Mouse (Mus musculus) heart, embryonic 13.5 days (tissue): ENCODE results near the gene Tex38. TPM values are rescaled to one million over a fixed set of nuclear protein-coding genes. Genes with fewer than 3 reads are reported as not detected.

ENCODE experiments used
- ATAC-seq: fragments of 200-750 bp; cut with Nextera tagmentation; 2 replicates; pipeline ENCODE4 v1.8.0; 2017; ENCODE audit warnings: moderate TSS enrichment; ENCODE audit not compliant: insufficient number of reproducible peaks, low FRiP score, low TSS enrichment; ENCODE audit errors: extremely low read depth
- H3K27ac ChIP-seq: fragments of 300-500 bp; sonication (generic); replicated peaks from 2 replicates; pipeline ENCODE4 v1.5.1; 2015; ENCODE audit warnings: moderate library complexity, mild to moderate bottlenecking, inconsistent platforms
- H3K27me3 ChIP-seq: fragments of 300-500 bp; sonication (generic); replicated peaks from 2 replicates; pipeline ENCODE4 v1.6.1; 2015; ENCODE audit warnings: mild to moderate bottlenecking, inconsistent platforms
- H3K36me3 ChIP-seq: fragments of 300-500 bp; sonication (generic); 2 replicates; pipeline ENCODE4 v1.6.1; 2015; ENCODE audit warnings: mild to moderate bottlenecking, inconsistent platforms
- H3K4me1 ChIP-seq: fragments of 300-500 bp; sonication (generic); 2 replicates; pipeline ENCODE4 v1.6.1; 2015; ENCODE audit warnings: inconsistent platforms
- H3K4me2 ChIP-seq: fragments of 300-500 bp; sonication (generic); 2 replicates; pipeline ENCODE4 v1.6.1; 2015; ENCODE audit warnings: inconsistent platforms, mild to moderate bottlenecking, moderate library complexity
- H3K4me3 ChIP-seq: fragments of 300-500 bp; sonication (generic); 2 replicates; pipeline ENCODE4 v1.5.1; 2015; ENCODE audit warnings: moderate library complexity, mild to moderate bottlenecking, inconsistent platforms
- H3K9ac ChIP-seq: fragments of 300-500 bp; sonication (generic); 2 replicates; pipeline ENCODE4 v1.6.1; 2015; ENCODE audit warnings: inconsistent platforms, mild to moderate bottlenecking, moderate library complexity
- H3K9me3 ChIP-seq: fragments of 300-500 bp; sonication (generic); 2 replicates; pipeline ENCODE4 v1.6.1; 2016; ENCODE audit warnings: inconsistent platforms
- WGBS: fragments of 180-500 bp; shearing (Covaris S2); methylation state at CpG from one replicate; pipeline ENCODE4 v1.1.7; 2015; ENCODE audit warnings: mixed read lengths; 5-methylcytosine and 5-hydroxymethylcytosine counted together
- polyA plus RNA-seq: library from polyadenylated mRNA; unstranded; fragments of >200 nt; fragmentation: Nextera tagmentation; extraction: Ambion mirVana; gene quantifications from 2 replicates; pipeline ENCODE4 v1.2.1, GENCODE M21; 2015

Tex38 gene
- polyA plus RNA-seq, 1 experiment from 2014 or later = 0.19 TPM

- 88% methylated on average over 5 of the region's 5 CpGs for WGBS
- Histone ChIP-seq H3K4me2 (no peak overlapping the region), H3K9ac (no peak overlapping the region), H3K36me3 (peaks cover 58% of the 10 kb centered on the region), H3K4me1 (no peaks in the 10 kb centered on the region), H3K27me3 (no peaks in the 10 kb centered on the region), H3K4me3 (no peak overlapping the region), H3K9me3 (no peaks in the 10 kb centered on the region), H3K27ac (no peak overlapping the region)
- ATAC-seq = no peak
Observed at GRCm38 (mm10) chr4:115815606-115816005, 34.8 kb upstream of the Tex38 start.

GRCm38 (mm10) chr4:115812326-115812725 is 31.5 kb upstream of the Tex38 start:
- ATAC-seq = no peak
- Histone ChIP-seq H3K9me3 (no peaks in the 10 kb centered on the region), H3K4me1 (no peaks in the 10 kb centered on the region), H3K27me3 (no peaks in the 10 kb centered on the region), H3K4me2 (no peak overlapping the region), H3K9ac (no peak overlapping the region), H3K4me3 (no peak overlapping the region), H3K36me3 (peaks cover 58% of the 10 kb centered on the region), H3K27ac (no peak overlapping the region)
- 84% methylated on average over 4 of the region's 4 CpGs for WGBS

- Histone ChIP-seq H3K9me3 (no peaks in the 10 kb centered on the region), H3K4me1 (no peaks in the 10 kb centered on the region), H3K4me3 (no peak overlapping the region), H3K4me2 (no peak overlapping the region), H3K36me3 (peaks cover 83% of the 10 kb centered on the region), H3K9ac (no peak overlapping the region), H3K27me3 (no peaks in the 10 kb centered on the region), H3K27ac (no peak overlapping the region)
- WGBS = 81% methylated on average over 3 of the region's 3 CpGs
- ATAC-seq = no peak
Observed at GRCm38 (mm10) chr4:115799981-115800380, 19.2 kb upstream of the Tex38 start.

GRCm38 (mm10) chr4:115795360-115795759 is 14.5 kb upstream of the Tex38 start:
- Histone ChIP-seq H3K36me3 (peaks cover 90% of the 10 kb centered on the region), H3K9me3 (no peaks in the 10 kb centered on the region), H3K4me2 (no peak overlapping the region), H3K27ac (no peak overlapping the region), H3K9ac (no peak overlapping the region), H3K4me3 (no peak overlapping the region), H3K4me1 (no peaks in the 10 kb centered on the region), H3K27me3 (no peaks in the 10 kb centered on the region)
- ATAC-seq = no peak
- 89% methylated on average over 3 of the region's 3 CpGs for WGBS

GRCm38 (mm10) chr4:115790864-115791263 is 10.0 kb upstream of the Tex38 start:
- no peak overlapping the region for H3K4me3 ChIP-seq
- H3K36me3 ChIP-seq = peaks cover 82% of the 10 kb centered on the region
- no peaks in the 10 kb centered on the region for H3K9me3 ChIP-seq
- H3K9ac ChIP-seq = no peak overlapping the region
- H3K27ac ChIP-seq = no peak overlapping the region
- H3K27me3 ChIP-seq = no peaks in the 10 kb centered on the region
- 71% methylated on average over 3 of the region's 3 CpGs for WGBS
- H3K4me2 ChIP-seq = no peak overlapping the region
- no peak for ATAC-seq
- H3K4me1 ChIP-seq = peaks cover 9% of the 10 kb centered on the region

GRCm38 (mm10) chr4:115785511-115786034 is 4.8 kb upstream of the Tex38 start:
- ATAC-seq = no peak

GRCm38 (mm10) chr4:115784769-115785510 is 4.1 kb upstream of the Tex38 start, which contains the start of gene Atpaf1:
Atpaf1 (plus strand) TSS chr4:115784812.
- Histone ChIP-seq H3K36me3 (peaks cover 32% of the 10 kb centered on the region), H3K9me3 (no peaks in the 10 kb centered on the region), H3K4me3 (peak within 1 kb of the TSS; percentile 84), H3K4me1 (peaks cover 31% of the 10 kb centered on the region), H3K9ac (peak within 1 kb of the TSS; percentile 91), H3K4me2 (peak within 1 kb of the TSS; percentile 88), H3K27me3 (no peaks in the 10 kb centered on the region), H3K27ac (peak within 1 kb of the TSS; percentile 73)
- under 1% methylated on average over 58 of the region's 69 CpGs for WGBS
- peak; percentile 47; the same call in 1 of the 2 replicates for ATAC-seq

More at GRCm38 (mm10) chr4:115785511-115786034, 4.8 kb upstream of the Tex38 start:
- Histone ChIP-seq H3K9me3 (no peaks in the 10 kb centered on the region), H3K27ac (peak overlapping the region; percentile 73), H3K27me3 (no peaks in the 10 kb centered on the region), H3K36me3 (peaks cover 38% of the 10 kb centered on the region), H3K9ac (peak overlapping the region; percentile 91), H3K4me2 (peak overlapping the region; percentile 88), H3K4me1 (peaks cover 27% of the 10 kb centered on the region), H3K4me3 (peak overlapping the region; percentile 84)
- 45% methylated on average over 7 of the region's 7 CpGs for WGBS

GRCm38 (mm10) chr4:115782026-115782805 is 1.4 kb upstream of the Tex38 start:
- no peak overlapping the region for H3K4me3 ChIP-seq
- H3K36me3 ChIP-seq = peaks cover 19% of the 10 kb centered on the region
- H3K4me2 ChIP-seq = no peak overlapping the region
- no peak overlapping the region for H3K27ac ChIP-seq
- ATAC-seq = no peak
- H3K27me3 ChIP-seq = no peaks in the 10 kb centered on the region
- H3K9ac ChIP-seq = no peak overlapping the region
- no peaks in the 10 kb centered on the region for H3K9me3 ChIP-seq
- peaks cover 31% of the 10 kb centered on the region for H3K4me1 ChIP-seq
- WGBS = 81% methylated on average over 5 of the region's 5 CpGs

GRCm38 (mm10) chr4:115780269-115780668 is 549 bp downstream of the Tex38 start:
- Histone ChIP-seq H3K36me3 (peaks cover 29% of the 10 kb centered on the region), H3K27ac (no peak overlapping the region), H3K9me3 (no peaks in the 10 kb centered on the region), H3K27me3 (no peaks in the 10 kb centered on the region), H3K4me3 (no peak overlapping the region), H3K4me1 (peaks cover 17% of the 10 kb centered on the region), H3K4me2 (no peak overlapping the region), H3K9ac (no peak overlapping the region)
- ATAC-seq = no peak
- 30% methylated on average over 6 of the region's 6 CpGs for WGBS

- H3K27me3 ChIP-seq = no peaks in the 10 kb centered on the region
- no peak overlapping the region for H3K4me3 ChIP-seq
- H3K9me3 ChIP-seq = no peaks in the 10 kb centered on the region
- no peak for ATAC-seq
- peaks cover 8% of the 10 kb centered on the region; the same call in 1 of the 2 replicates for H3K4me1 ChIP-seq
- no peak overlapping the region for H3K9ac ChIP-seq
- WGBS = 88% methylated on average over 2 of the region's 2 CpGs
- peaks cover 51% of the 10 kb centered on the region for H3K36me3 ChIP-seq
- H3K27ac ChIP-seq = no peak overlapping the region
- no peak overlapping the region for H3K4me2 ChIP-seq
Observed at GRCm38 (mm10) chr4:115777627-115778026, 3.2 kb downstream of the Tex38 start.

- no peaks in the 10 kb centered on the region for H3K4me1 ChIP-seq
Observed at GRCm38 (mm10) chr4:115775056-115775455, 5.8 kb downstream of the Tex38 start.

More at GRCm38 (mm10) chr4:115775056-115775455, 5.8 kb downstream of the Tex38 start:
- WGBS = 83% methylated on average over 6 of the region's 6 CpGs
- no peaks in the 10 kb centered on the region for H3K9me3 ChIP-seq
- no peak overlapping the region for H3K4me3 ChIP-seq
- H3K27me3 ChIP-seq = no peaks in the 10 kb centered on the region
- peaks cover 72% of the 10 kb centered on the region for H3K36me3 ChIP-seq
- H3K27ac ChIP-seq = no peak overlapping the region
- no peak overlapping the region for H3K9ac ChIP-seq
- H3K4me2 ChIP-seq = no peak overlapping the region
- no peak for ATAC-seq
